Mouse (Mus musculus): Measurements from ENCODE around the gene Chst3.
"Not testable (repeated sequence)": the region's sequence is repeated elsewhere in the genome, so short reads cannot be mapped to it uniquely, and the experiment has no call there.

The Chst3 gene

GRCm38 (mm10) chr10:60161397-60161796 is 57.7 kb downstream of the Chst3 start:
- not testable (repeated sequence) for DNase-seq (ENCODE audit: low spot score in 2 of 2)

GRCm38 (mm10) chr10:60158144-60158543 is 60.9 kb downstream of the Chst3 start:
- no peak for DNase-seq (ENCODE audit: low spot score in 2 of 2)

GRCm38 (mm10) chr10:60156016-60156415 is 63.0 kb downstream of the Chst3 start:
- DNase-seq (ENCODE audit: low spot score in 2 of 2) = no peak

GRCm38 (mm10) chr10:60151107-60151663 is 67.9 kb downstream of the Chst3 start:
- peak in 1 of 2 experiments; percentile 31 for DNase-seq (ENCODE audit: low spot score in 2 of 2)

- peak; percentile 78 to 84 for DNase-seq (ENCODE audit: low spot score in 2 of 2)
Measured at GRCm38 (mm10) chr10:60148087-60148486, 71.0 kb downstream of the Chst3 start.

- not testable (repeated sequence) for DNase-seq (ENCODE audit: low spot score in 2 of 2)
Measured at GRCm38 (mm10) chr10:60147510-60148047, 71.5 kb downstream of the Chst3 start.

- no peak for DNase-seq (ENCODE audit: low spot score in 2 of 2)
Measured at GRCm38 (mm10) chr10:60141656-60142160, 77.4 kb downstream of the Chst3 start.

GRCm38 (mm10) chr10:60140751-60141150 is 78.3 kb downstream of the Chst3 start:
- no peak for DNase-seq (ENCODE audit: low spot score in 2 of 2)

- no peak for DNase-seq (ENCODE audit: low spot score in 2 of 2)
Measured at GRCm38 (mm10) chr10:60138680-60139079, 80.4 kb downstream of the Chst3 start.

GRCm38 (mm10) chr10:60136935-60137334 is 82.1 kb downstream of the Chst3 start:
- no peak for DNase-seq (ENCODE audit: low spot score in 2 of 2)

- not testable (repeated sequence) for DNase-seq (ENCODE audit: low spot score in 2 of 2)
Measured at GRCm38 (mm10) chr10:60136010-60136409, 83.0 kb downstream of the Chst3 start.

- no peak for DNase-seq (ENCODE audit: low spot score in 2 of 2)
Measured at GRCm38 (mm10) chr10:60134201-60134600, 84.9 kb downstream of the Chst3 start.

- no peak for DNase-seq (ENCODE audit: low spot score in 2 of 2)
Measured at GRCm38 (mm10) chr10:60133501-60133900, 85.6 kb downstream of the Chst3 start.

Data from spleen, postnatal 36 days (tissue).